Mouse (Mus musculus): ENCODE measurements at regions not wholly inside any gene's neighbourhood (a gene's known extent, or its start where the extent isn't known, plus 50 kb on each side); places are given as distances from the start of the nearest gene placed in this dataset.

DNA sequence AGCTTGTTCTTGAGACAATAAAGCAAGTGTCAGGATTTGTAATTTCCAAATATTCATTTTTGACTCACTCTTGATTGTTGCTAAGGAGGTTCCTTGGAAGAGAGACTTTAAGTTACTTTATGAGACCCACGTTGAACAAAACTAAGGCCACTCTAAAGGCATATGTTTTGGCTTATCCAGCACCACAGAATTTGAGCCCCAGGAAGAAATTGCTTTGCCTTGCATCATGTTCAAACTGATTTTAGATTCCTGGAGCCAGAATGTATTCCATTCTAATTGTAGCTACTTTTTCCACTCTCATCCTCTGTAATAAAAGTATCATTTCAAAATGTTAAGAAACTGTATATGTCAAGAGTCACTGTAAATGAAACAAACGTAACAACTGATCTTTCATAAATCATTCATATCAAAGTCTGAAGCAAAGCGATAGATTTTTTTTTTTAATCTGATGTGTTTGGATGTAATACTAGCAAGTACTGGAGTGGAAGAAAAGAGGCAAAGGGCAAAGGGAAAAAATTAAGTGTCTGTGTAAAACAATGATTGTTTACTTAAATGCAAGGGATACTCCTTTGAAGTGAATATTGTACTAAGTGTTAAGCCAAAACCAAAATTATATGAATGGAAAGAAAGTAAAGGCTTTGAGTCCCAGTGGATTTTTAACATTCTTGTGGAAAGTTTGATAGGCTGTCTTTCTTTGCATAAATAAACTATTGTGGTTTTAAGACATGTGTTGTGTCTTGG is 301.7 kb upstream of the Mef2c start:
- WGBS = 81% methylated on average over 3 of the region's 3 CpGs
- H3K4me1 ChIP-seq (ENCODE audit: control insufficient read depth, insufficient read depth, low read length) = no peaks in the 10 kb centered on the region
- H3K4me2 ChIP-seq (ENCODE audit: low read depth, low read length) = no peak overlapping the region
- no peaks in the 10 kb centered on the region for H3K27me3 ChIP-seq (ENCODE audit: control insufficient read depth, insufficient read depth, low read length)
- no peak overlapping the region for H3K27ac ChIP-seq (ENCODE audit: low read length)
- no peaks in the 10 kb centered on the region for H3K9me3 ChIP-seq (replicated peaks; ENCODE audit: control insufficient read depth, low read length)
- no peak for ATAC-seq (replicated peaks; ENCODE audit: extremely low read depth, insufficient read depth, low FRiP score)
- H3K4me3 ChIP-seq (ENCODE audit: low read length) = no peak overlapping the region
- H3K36me3 ChIP-seq (ENCODE audit: control insufficient read depth, insufficient read depth) = no peaks in the 10 kb centered on the region
- H3K9ac ChIP-seq (ENCODE audit: low read length) = no peak overlapping the region

DNA sequence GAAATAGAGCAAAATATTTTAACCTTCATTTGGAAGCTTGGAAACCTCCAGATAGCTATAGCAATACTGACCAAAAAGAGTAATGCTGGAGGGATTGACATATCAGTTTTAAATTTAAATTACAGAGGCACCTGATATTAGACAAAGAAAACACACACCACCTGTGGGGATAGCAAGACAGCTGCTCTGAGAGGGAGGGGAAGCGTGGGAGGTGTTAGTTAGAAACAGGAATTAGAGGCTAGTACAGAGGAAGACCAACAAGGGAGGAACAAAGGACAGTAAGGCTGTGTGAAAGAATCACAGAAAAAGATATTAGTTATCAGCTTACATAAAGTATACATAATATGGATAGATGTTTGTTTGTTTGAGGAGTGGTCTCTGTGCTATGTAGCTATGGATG is 297.2 kb upstream of the Mef2c start:
- ATAC-seq (replicated peaks; ENCODE audit: extremely low read depth, insufficient read depth, low FRiP score) = no peak

DNA sequence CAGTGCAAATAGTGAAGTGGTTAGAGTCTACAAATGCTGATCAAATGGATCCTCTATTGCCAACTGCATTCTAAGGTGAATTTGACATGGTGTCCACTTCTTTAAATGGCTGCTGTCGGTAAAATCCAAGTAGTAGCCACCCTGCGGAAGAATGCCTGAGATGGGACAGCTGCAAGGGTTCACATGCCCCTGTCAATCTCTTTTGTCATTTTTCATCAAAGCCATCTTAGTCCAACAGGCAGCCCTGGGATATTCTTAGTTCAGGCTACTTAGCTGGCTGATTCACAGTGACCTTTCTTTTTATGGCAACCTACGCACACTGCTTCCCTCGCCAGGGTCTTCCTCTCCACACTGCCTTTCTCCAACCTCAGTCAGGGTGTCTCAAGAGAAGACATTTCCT is 296.3 kb upstream of the Mef2c start:
- no peak overlapping the region for H3K4me3 ChIP-seq (ENCODE audit: low read length)
- no peaks in the 10 kb centered on the region for H3K9me3 ChIP-seq (replicated peaks; ENCODE audit: control insufficient read depth, low read length)
- no peaks in the 10 kb centered on the region for H3K27me3 ChIP-seq (ENCODE audit: control insufficient read depth, insufficient read depth, low read length)
- no peak for ATAC-seq (replicated peaks; ENCODE audit: extremely low read depth, insufficient read depth, low FRiP score)
- 52% methylated on average over 4 of the region's 4 CpGs for WGBS
- no peaks in the 10 kb centered on the region for H3K4me1 ChIP-seq (ENCODE audit: control insufficient read depth, insufficient read depth, low read length)
- no peaks in the 10 kb centered on the region for H3K36me3 ChIP-seq (ENCODE audit: control insufficient read depth, insufficient read depth)
- no peak overlapping the region for H3K27ac ChIP-seq (ENCODE audit: low read length)
- H3K9ac ChIP-seq (ENCODE audit: low read length) = no peak overlapping the region
- H3K4me2 ChIP-seq (ENCODE audit: low read depth, low read length) = no peak overlapping the region

More for the DNA sequence above, 297.2 kb upstream of the Mef2c start:
- Histone ChIP-seq H3K27ac (ENCODE audit: low read length) (no peak overlapping the region), H3K4me3 (ENCODE audit: low read length) (no peak overlapping the region), H3K9me3 (replicated peaks; ENCODE audit: control insufficient read depth, low read length) (no peaks in the 10 kb centered on the region), H3K9ac (ENCODE audit: low read length) (no peak overlapping the region), H3K27me3 (ENCODE audit: control insufficient read depth, insufficient read depth, low read length) (no peaks in the 10 kb centered on the region), H3K36me3 (ENCODE audit: control insufficient read depth, insufficient read depth) (no peaks in the 10 kb centered on the region), H3K4me2 (ENCODE audit: low read depth, low read length) (no peak overlapping the region), H3K4me1 (ENCODE audit: control insufficient read depth, insufficient read depth, low read length) (no peaks in the 10 kb centered on the region)
- 86% methylated on average over 1 of the region's 1 CpGs for WGBS

DNA sequence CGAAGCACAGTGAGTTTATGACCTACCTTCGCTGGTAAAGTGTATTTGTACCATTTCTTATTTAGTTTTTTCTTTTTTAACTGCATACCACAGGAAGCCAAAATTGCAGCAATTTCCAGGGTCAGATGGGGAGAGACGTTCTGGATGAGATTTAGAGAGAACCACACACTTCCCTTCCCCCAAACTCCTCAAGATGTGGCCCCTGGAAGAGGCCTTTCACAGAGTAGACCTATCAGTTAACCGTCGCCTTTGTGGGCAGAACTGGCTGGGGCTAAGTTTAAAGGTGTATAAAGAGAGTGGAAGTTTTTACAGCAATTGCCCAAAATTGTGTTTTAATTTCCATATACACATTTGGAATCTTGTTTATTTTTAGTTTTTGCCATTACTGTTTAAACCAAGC is 295.7 kb upstream of the Mef2c start:
- 74% methylated on average over 5 of the region's 5 CpGs for WGBS
- Histone ChIP-seq H3K27ac (ENCODE audit: low read length) (no peak overlapping the region), H3K9ac (ENCODE audit: low read length) (no peak overlapping the region), H3K4me2 (ENCODE audit: low read depth, low read length) (no peak overlapping the region), H3K4me3 (ENCODE audit: low read length) (no peak overlapping the region), H3K36me3 (ENCODE audit: control insufficient read depth, insufficient read depth) (no peaks in the 10 kb centered on the region), H3K27me3 (ENCODE audit: control insufficient read depth, insufficient read depth, low read length) (no peaks in the 10 kb centered on the region), H3K4me1 (ENCODE audit: control insufficient read depth, insufficient read depth, low read length) (no peaks in the 10 kb centered on the region), H3K9me3 (replicated peaks; ENCODE audit: control insufficient read depth, low read length) (no peaks in the 10 kb centered on the region)
- no peak for ATAC-seq (replicated peaks; ENCODE audit: extremely low read depth, insufficient read depth, low FRiP score)

DNA sequence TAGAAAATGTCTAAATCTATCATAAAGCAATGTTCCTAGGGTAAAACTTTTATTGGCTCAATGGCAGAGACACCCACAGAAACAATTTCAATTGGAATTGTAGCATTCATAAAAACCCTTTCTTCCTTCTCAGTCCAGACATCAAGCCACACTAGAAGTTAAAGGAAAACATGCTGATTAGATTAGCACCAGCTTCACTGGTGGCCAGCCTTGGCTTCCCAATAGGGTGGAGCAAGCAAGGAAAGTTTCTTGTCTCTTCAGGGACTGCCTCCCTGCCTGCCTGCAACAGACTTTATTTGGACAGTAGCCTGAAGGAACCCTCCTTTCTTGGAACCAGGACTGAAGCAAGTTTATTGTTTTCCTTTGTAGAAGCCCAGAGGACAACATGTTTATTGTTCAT is 289.0 kb upstream of the Mef2c start:
- H3K4me2 ChIP-seq (ENCODE audit: low read depth, low read length) = no peak overlapping the region
- H3K9me3 ChIP-seq (replicated peaks; ENCODE audit: control insufficient read depth, low read length) = no peaks in the 10 kb centered on the region
- H3K27ac ChIP-seq (ENCODE audit: low read length) = no peak overlapping the region
- no peak for ATAC-seq (replicated peaks; ENCODE audit: extremely low read depth, insufficient read depth, low FRiP score)
- no peak overlapping the region for H3K4me3 ChIP-seq (ENCODE audit: low read length)
- H3K27me3 ChIP-seq (ENCODE audit: control insufficient read depth, insufficient read depth, low read length) = no peaks in the 10 kb centered on the region
- H3K36me3 ChIP-seq (ENCODE audit: control insufficient read depth, insufficient read depth) = no peaks in the 10 kb centered on the region
- H3K4me1 ChIP-seq (ENCODE audit: control insufficient read depth, insufficient read depth, low read length) = no peaks in the 10 kb centered on the region
- no peak overlapping the region for H3K9ac ChIP-seq (ENCODE audit: low read length)

DNA sequence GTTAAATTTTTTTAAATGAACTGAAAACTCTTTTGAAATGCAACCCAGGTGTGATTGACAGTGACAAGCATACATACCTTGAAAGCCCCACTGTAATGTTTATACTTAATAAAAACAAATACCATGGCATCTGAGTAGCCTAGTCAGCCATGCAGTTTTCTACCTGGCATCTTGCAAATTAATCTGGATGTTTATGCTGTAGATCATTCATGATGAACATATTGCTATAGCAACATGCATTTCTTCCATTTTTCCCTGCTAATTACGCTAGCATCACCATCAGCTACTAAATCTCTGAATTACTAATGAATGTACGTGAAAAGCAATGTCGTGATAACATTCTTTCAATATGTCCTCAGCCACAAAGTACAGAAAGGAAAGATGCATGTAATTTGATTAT is 287.4 kb upstream of the Mef2c start:
- no peak overlapping the region for H3K4me2 ChIP-seq (ENCODE audit: low read depth, low read length)
- no peaks in the 10 kb centered on the region for H3K36me3 ChIP-seq (ENCODE audit: control insufficient read depth, insufficient read depth)
- H3K27ac ChIP-seq (ENCODE audit: low read length) = no peak overlapping the region
- ATAC-seq (replicated peaks; ENCODE audit: extremely low read depth, insufficient read depth, low FRiP score) = no peak
- no peak overlapping the region for H3K9ac ChIP-seq (ENCODE audit: low read length)
- 93% methylated on average over 3 of the region's 3 CpGs for WGBS
- H3K4me1 ChIP-seq (ENCODE audit: control insufficient read depth, insufficient read depth, low read length) = no peaks in the 10 kb centered on the region
- H3K4me3 ChIP-seq (ENCODE audit: low read length) = no peak overlapping the region
- no peaks in the 10 kb centered on the region for H3K9me3 ChIP-seq (replicated peaks; ENCODE audit: control insufficient read depth, low read length)
- H3K27me3 ChIP-seq (ENCODE audit: control insufficient read depth, insufficient read depth, low read length) = no peaks in the 10 kb centered on the region

DNA sequence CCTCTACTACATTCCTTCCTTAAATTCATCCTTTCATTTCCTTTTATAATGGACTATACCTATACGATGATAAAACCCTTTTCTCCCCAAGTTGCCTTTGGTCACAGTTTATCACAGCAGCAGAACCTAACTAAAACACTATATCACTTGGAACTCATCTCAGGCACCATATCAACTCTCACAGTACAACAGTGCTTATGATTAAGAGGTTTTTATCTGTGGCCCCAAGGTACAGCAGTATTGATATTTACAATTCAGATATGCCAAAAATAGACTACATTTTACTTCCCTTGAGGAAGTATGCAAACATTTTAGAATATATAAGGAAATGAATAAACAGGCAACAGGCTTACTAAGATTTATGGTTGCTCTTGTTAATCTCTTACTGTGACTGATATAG is 251.4 kb upstream of the Mef2c start:
- 85% methylated on average over 1 of the region's 1 CpGs for WGBS
- no peak for ATAC-seq (replicated peaks; ENCODE audit: extremely low read depth, insufficient read depth, low FRiP score)

DNA sequence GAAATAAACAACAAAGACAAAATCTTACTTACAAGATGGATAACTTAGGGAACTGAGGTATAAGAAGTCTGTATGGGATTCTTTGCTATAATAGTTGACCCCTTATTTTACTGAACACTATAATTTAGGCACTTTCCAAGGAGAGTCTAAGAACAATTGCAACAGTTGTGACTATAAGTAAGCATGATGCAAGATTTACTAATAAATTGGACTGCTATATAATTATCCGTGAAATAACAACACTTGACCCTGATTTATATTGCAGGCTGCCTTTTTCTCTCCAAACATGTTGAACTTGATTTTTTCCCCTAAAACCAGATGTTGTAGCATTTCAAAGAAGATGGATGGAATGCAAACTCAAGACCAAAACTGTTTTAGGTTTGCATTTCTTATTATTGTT is 237.2 kb upstream of the Mef2c start:
- 78% methylated on average over 1 of the region's 1 CpGs for WGBS
- Histone ChIP-seq H3K27ac (ENCODE audit: low read length) (no peak overlapping the region), H3K36me3 (ENCODE audit: control insufficient read depth, insufficient read depth) (no peaks in the 10 kb centered on the region), H3K9ac (ENCODE audit: low read length) (no peak overlapping the region), H3K27me3 (ENCODE audit: control insufficient read depth, insufficient read depth, low read length) (no peaks in the 10 kb centered on the region), H3K9me3 (replicated peaks; ENCODE audit: control insufficient read depth, low read length) (no peaks in the 10 kb centered on the region), H3K4me1 (ENCODE audit: control insufficient read depth, insufficient read depth, low read length) (no peaks in the 10 kb centered on the region), H3K4me3 (ENCODE audit: low read length) (no peak overlapping the region), H3K4me2 (ENCODE audit: low read depth, low read length) (no peak overlapping the region)
- no peak for ATAC-seq (replicated peaks; ENCODE audit: extremely low read depth, insufficient read depth, low FRiP score)

More for the DNA sequence above, 251.4 kb upstream of the Mef2c start:
- H3K4me2 ChIP-seq (ENCODE audit: low read depth, low read length) = no peak overlapping the region
- no peak overlapping the region for H3K9ac ChIP-seq (ENCODE audit: low read length)
- no peaks in the 10 kb centered on the region for H3K4me1 ChIP-seq (ENCODE audit: control insufficient read depth, insufficient read depth, low read length)
- H3K36me3 ChIP-seq (ENCODE audit: control insufficient read depth, insufficient read depth) = no peaks in the 10 kb centered on the region
- no peak overlapping the region for H3K4me3 ChIP-seq (ENCODE audit: low read length)
- H3K27me3 ChIP-seq (ENCODE audit: control insufficient read depth, insufficient read depth, low read length) = no peaks in the 10 kb centered on the region
- H3K9me3 ChIP-seq (replicated peaks; ENCODE audit: control insufficient read depth, low read length) = no peaks in the 10 kb centered on the region
- no peak overlapping the region for H3K27ac ChIP-seq (ENCODE audit: low read length)

DNA sequence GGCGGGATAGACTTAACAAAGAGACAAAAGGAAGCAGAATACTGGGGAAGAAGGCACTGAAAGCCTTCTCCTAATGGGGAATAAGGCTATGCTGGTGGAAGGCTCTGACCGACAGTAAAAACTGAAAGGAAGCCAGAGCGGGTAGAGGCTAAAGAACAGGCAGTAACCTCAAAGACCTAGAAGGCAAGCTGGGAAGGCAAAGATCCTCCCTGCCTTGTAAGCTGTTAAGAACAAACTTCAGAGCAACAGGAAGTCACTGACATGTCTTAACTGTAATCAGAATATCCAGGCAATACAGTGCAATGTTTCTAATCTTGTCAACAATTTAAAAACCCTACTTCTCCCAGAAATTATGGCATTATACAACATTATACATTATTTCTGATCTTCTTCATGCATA is 235.2 kb upstream of the Mef2c start:
- whole genome bisulfite sequencing = 54% methylated on average over 3 of the region's 3 CpGs
- Histone ChIP-seq H3K9ac (ENCODE audit: low read length) (no peak overlapping the region), H3K36me3 (ENCODE audit: control insufficient read depth, insufficient read depth) (no peaks in the 10 kb centered on the region), H3K4me3 (ENCODE audit: low read length) (no peak overlapping the region), H3K27ac (ENCODE audit: low read length) (no peak overlapping the region), H3K4me1 (ENCODE audit: control insufficient read depth, insufficient read depth, low read length) (no peaks in the 10 kb centered on the region), H3K4me2 (ENCODE audit: low read depth, low read length) (no peak overlapping the region), H3K9me3 (replicated peaks; ENCODE audit: control insufficient read depth, low read length) (no peaks in the 10 kb centered on the region), H3K27me3 (ENCODE audit: control insufficient read depth, insufficient read depth, low read length) (no peaks in the 10 kb centered on the region)
- no peak for ATAC-seq (replicated peaks; ENCODE audit: extremely low read depth, insufficient read depth, low FRiP score)

Measured in heart, embryonic 16.5 days (tissue).